In genomic region chr12:100906861-100907260, GRCm38 (mm10) we compare ENCODE assay signal across 26 mouse cellular contexts. TPM values are rescaled to one million over a fixed set of nuclear protein-coding genes. Genes with fewer than 3 reads are reported as not detected.
DNase-seq lines count a peak whose midpoint lies in the region; ATAC-seq and TF ChIP-seq lines count a peak whose summit lies in the region.
"Had no signal": no experiment of that assay in that cellular context is flagged by ENCODE, and none has a peak within 500 bp of the region (broad histone marks: within the 10 kb centered on the region; RNA-seq: fewer than 3 reads in every experiment).

No protein-coding gene starts in this region.

- peaks cover 11% of the 10 kb centered on the region; the same call in 1 of the 2 replicates for H3K4me1 ChIP-seq in heart, embryonic 12.5 days (replicated peaks)
- 0 out of 2 replicates have a peak, but pooled peaks cover 5% of the 10 kb centered on the region for H3K4me1 ChIP-seq in hindbrain, postnatal 0 days (ENCODE audit: insufficient read depth, low read length)
- peaks cover 12% of the 10 kb centered on the region for H3K4me1 ChIP-seq in hindbrain, embryonic 12.5 days

- H3K4me2 ChIP-seq in heart, embryonic 12.5 days: peak overlapping the region; percentile 68
- H3K4me2 ChIP-seq in hindbrain, postnatal 0 days (ENCODE audit: low read depth, low read length): peak overlapping the region; percentile 95
- H3K4me2 ChIP-seq in hindbrain, embryonic 12.5 days (replicated peaks): no peak overlapping the region
- H3K4me2 ChIP-seq: liver, embryonic 13.5 days had no signal

- ATAC-seq in heart, embryonic 12.5 days (ENCODE audit: insufficient number of reproducible peaks, low FRiP score): no peak
- no peak for ATAC-seq in hindbrain, postnatal 0 days
- no peak for ATAC-seq in hindbrain, embryonic 12.5 days (ENCODE audit: low FRiP score)
- ATAC-seq: intestine, postnatal 0 days; Patski had no signal

- TF ChIP-seq CTCF in hindbrain, postnatal 0 days (IDR thresholded peaks at IDR 0.05; ENCODE audit: low read depth): no peak

- WGBS in heart, embryonic 12.5 days: 76% methylated on average over 5 of the region's 5 CpGs
- WGBS in hindbrain, postnatal 0 days: 83% methylated on average over 5 of the region's 5 CpGs
- WGBS in hindbrain, embryonic 12.5 days: 82% methylated on average over 5 of the region's 5 CpGs

- H3K9me3 ChIP-seq in heart, embryonic 12.5 days (replicated peaks): no peaks in the 10 kb centered on the region
- H3K9me3 ChIP-seq in hindbrain, postnatal 0 days (ENCODE audit: low read length): no peaks in the 10 kb centered on the region
- H3K9me3 ChIP-seq in hindbrain, embryonic 12.5 days (replicated peaks): no peaks in the 10 kb centered on the region
- H3K9me3 ChIP-seq: embryonic facial prominence, embryonic 13.5 days; forebrain, embryonic 12.5 days; G1E; hindbrain, embryonic 15.5 days; liver, embryonic 13.5 days; neural tube, embryonic 12.5 days had no signal

- no peaks in the 10 kb centered on the region for H3K36me3 ChIP-seq in heart, embryonic 12.5 days
- H3K36me3 ChIP-seq in hindbrain, postnatal 0 days (ENCODE audit: insufficient read depth, low read length): no peaks in the 10 kb centered on the region
- H3K36me3 ChIP-seq in hindbrain, embryonic 12.5 days: 0 out of 2 replicates have a peak, but pooled peaks cover 7% of the 10 kb centered on the region
- H3K36me3 ChIP-seq: embryonic facial prominence, embryonic 13.5 days; hindbrain, embryonic 15.5 days; liver, embryonic 13.5 days had no signal

- H3K27ac ChIP-seq in heart, embryonic 12.5 days (ENCODE audit: poor library complexity, severe bottlenecking): no peak overlapping the region
- no peak overlapping the region for H3K27ac ChIP-seq in hindbrain, postnatal 0 days
- H3K27ac ChIP-seq in hindbrain, embryonic 12.5 days: no peak overlapping the region
- H3K27ac ChIP-seq: embryonic facial prominence, embryonic 13.5 days; forebrain, embryonic 12.5 days; hindbrain, embryonic 15.5 days; liver, embryonic 13.5 days; neural tube, embryonic 12.5 days had no signal

- no peak for DNase-seq in heart, adult 11 months
- DNase-seq in hindbrain, postnatal 0 days (ENCODE audit: low spot score): no peak
- peak; percentile 30 for DNase-seq in thymus, postnatal 25 days
- no peak for DNase-seq in thymus, postnatal 10 days (ENCODE audit: low spot score in 2 of 2)
- DNase-seq in kidney, postnatal 10 days: no peak
- DNase-seq in layer of hippocampus, adult 11-12 months (ENCODE audit: low spot score): no peak
- DNase-seq: adrenal gland, postnatal 10 days; cerebellum, adult 18-20 months; cerebellum, postnatal 14 days; heart, postnatal 4 days; kidney, postnatal 36 days; layer of hippocampus, adult 9-11 months; liver, embryonic 13.5 days; lung, adult 2 months; lung, postnatal 14 days had no signal

- H3K4me3 ChIP-seq in heart, embryonic 12.5 days: no peak overlapping the region
- no peak overlapping the region for H3K4me3 ChIP-seq in hindbrain, postnatal 0 days (ENCODE audit: low read length)
- no peak overlapping the region for H3K4me3 ChIP-seq in hindbrain, embryonic 12.5 days
- H3K4me3 ChIP-seq: erythroblast, embryonic 14.5 days; liver, embryonic 13.5 days had no signal

- H3K27me3 ChIP-seq in heart, embryonic 12.5 days (replicated peaks): peaks cover 66% of the 10 kb centered on the region
- no peaks in the 10 kb centered on the region for H3K27me3 ChIP-seq in hindbrain, postnatal 0 days (ENCODE audit: insufficient read depth, low read length)
- peaks cover 21% of the 10 kb centered on the region for H3K27me3 ChIP-seq in hindbrain, embryonic 12.5 days
- H3K27me3 ChIP-seq: CH12.LX, Patski had no signal

- no peak overlapping the region for H3K9ac ChIP-seq in heart, embryonic 12.5 days
- no peak overlapping the region for H3K9ac ChIP-seq in hindbrain, postnatal 0 days (replicated peaks; ENCODE audit: low read length)
- H3K9ac ChIP-seq in hindbrain, embryonic 12.5 days: no peak overlapping the region
- H3K9ac ChIP-seq: forebrain, embryonic 12.5 days; liver, embryonic 13.5 days; neural tube, embryonic 12.5 days had no signal

RNA-seq across cellular contexts. Expression of gene Gpr68, which starts 1.1 kb away (rescaled TPM):
- polyA plus RNA-seq in heart, embryonic 12.5 days (2016; fragmentation: Nextera tagmentation; extraction: Ambion mirVana): 4.4 and 6.2 TPM in 2 replicates
- total RNA-seq in hindbrain, postnatal 0 days (2014; rRNA removed): 29.5 and 33.1 TPM in 2 replicates
- polyA plus RNA-seq in hindbrain, postnatal 0 days (2015; fragmentation: Nextera tagmentation; extraction: Ambion mirVana): 6.0 and 8.1 TPM in 2 replicates
- 0.48 and 0.68 TPM in 2 replicates for polyA plus RNA-seq in hindbrain, embryonic 12.5 days (2016; fragmentation: Nextera tagmentation; extraction: Ambion mirVana)
- polyA plus RNA-seq: erythroblast, embryonic 14.5 days; G1E had no signal
